Mouse (Mus musculus): ENCODE data around the gene Mug2. TPM values are rescaled to one million over a fixed set of nuclear protein-coding genes. Genes with fewer than 3 reads are reported as not detected.
"Not testable (repeated sequence)": the region's sequence is repeated elsewhere in the genome, so short reads cannot be mapped to it uniquely, and the experiment has no call there.

The Mug2 gene
- polyA plus RNA-seq (2012; fragmentation: generic; extraction: Trizol): not detected

DNA sequence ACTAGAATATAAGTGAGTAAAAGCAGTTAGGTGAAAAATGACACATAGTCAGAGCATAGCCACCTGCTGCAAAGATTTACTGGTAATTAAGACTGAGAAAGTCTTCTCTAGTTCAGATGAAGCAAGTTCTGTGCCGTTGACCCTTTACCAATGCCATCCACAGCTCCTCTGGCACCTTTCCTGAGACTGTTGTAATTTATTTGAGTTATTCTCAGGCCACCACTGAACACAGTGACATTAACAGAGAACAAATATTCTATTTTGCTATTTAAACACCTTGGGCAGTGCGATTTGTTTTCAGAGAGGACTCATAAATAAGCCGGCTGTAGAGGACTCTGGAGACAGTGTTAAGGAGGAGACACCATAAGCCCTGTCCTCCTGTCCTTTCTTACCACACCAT lies at the start of gene Mug2:
Gene Mug2, plus strand, starts transcription at position 301 of the 400 bp plus-strand sequence.
- not testable (repeated sequence) for H3ac ChIP-seq (ENCODE audit: control insufficient read depth, insufficient read length); H3K4me3 ChIP-seq; H3K27me3 ChIP-seq (ENCODE audit: control insufficient read depth, insufficient read depth, insufficient read length); H3K36me3 ChIP-seq (ENCODE audit: control insufficient read depth, insufficient read depth); H3K79me2 ChIP-seq (ENCODE audit: control insufficient read depth, insufficient read depth); H3K4me2 ChIP-seq (ENCODE audit: low read depth)

DNA sequence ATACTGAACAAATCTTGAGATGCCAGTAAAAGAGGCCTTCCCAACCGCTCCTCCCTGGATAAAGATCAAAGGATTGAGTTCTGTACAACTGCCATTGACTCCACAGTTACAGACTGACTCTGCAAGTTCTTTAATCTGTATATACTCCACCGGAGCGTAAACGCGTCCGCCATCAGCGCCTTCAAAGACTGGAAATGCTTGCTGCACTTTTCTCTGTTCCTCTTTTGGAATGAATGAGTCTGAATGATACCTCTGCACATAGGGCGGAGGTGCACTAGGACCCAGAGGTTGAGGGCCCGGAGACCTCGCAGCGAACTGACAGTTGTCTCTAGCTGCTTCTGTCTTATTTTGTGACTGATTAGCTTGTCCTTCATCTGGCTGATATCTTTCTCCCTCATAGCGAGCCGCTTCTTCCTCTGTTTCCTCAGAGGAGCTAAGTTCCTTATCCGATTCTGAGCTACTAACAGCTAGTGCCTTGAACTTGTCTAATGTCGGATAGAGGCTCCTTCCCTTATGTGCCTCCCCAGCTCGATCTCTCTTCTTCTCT lies 48.7 kb upstream of the Mug2 start:
- not testable (repeated sequence) for H3K79me2 ChIP-seq (ENCODE audit: control insufficient read depth, insufficient read depth); H3K36me3 ChIP-seq (ENCODE audit: control insufficient read depth, insufficient read depth); H3K4me3 ChIP-seq; H3ac ChIP-seq (ENCODE audit: control insufficient read depth, insufficient read length); H3K4me2 ChIP-seq (ENCODE audit: low read depth); H3K27me3 ChIP-seq (ENCODE audit: control insufficient read depth, insufficient read depth, insufficient read length)

DNA sequence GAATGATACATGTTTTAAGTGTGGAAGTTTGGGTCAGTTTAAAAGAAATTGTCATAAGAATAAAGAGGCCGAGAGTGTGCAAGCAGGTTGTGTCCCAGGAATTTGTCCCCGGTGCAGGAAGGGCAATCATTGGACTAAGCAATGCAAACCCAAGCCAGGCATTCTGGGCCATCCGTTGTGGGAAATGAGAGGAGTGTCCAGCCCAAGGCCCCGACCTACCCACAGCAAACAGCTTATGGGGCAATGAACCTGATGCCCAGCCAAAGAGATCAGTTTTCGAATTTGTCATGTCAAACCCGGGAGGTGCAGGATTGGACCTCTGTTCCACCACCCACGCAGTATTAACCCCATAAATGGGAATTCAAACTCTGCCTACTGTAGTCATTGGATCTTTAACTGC lies 30.9 kb upstream of the Mug2 start:
- Histone ChIP-seq H3K79me2 (ENCODE audit: control insufficient read depth, insufficient read depth) (no peaks in the 10 kb centered on the region), H3K4me2 (ENCODE audit: low read depth) (no peak overlapping the region), H3ac (ENCODE audit: control insufficient read depth, insufficient read length) (no peak overlapping the region), H3K27me3 (ENCODE audit: control insufficient read depth, insufficient read depth, insufficient read length) (no peaks in the 10 kb centered on the region), H3K4me3 (no peak overlapping the region), H3K36me3 (ENCODE audit: control insufficient read depth, insufficient read depth) (no peaks in the 10 kb centered on the region)
- TF ChIP-seq USF1 (IDR thresholded peaks at IDR 0.05; ENCODE audit: low read depth) (no peak), CEBPB (IDR thresholded peaks at IDR 0.05; ENCODE audit: insufficient read depth, poor library complexity, severe bottlenecking) (no peak), E2F4 (IDR thresholded peaks at IDR 0.05; ENCODE audit: insufficient read depth) (no peak), MYOG (IDR thresholded peaks at IDR 0.05; ENCODE audit: control insufficient read depth in 1 of 3, insufficient read depth in 1 of 3, insufficient read length in 2 of 3, low read depth in 2 of 3) (no peak)

DNA sequence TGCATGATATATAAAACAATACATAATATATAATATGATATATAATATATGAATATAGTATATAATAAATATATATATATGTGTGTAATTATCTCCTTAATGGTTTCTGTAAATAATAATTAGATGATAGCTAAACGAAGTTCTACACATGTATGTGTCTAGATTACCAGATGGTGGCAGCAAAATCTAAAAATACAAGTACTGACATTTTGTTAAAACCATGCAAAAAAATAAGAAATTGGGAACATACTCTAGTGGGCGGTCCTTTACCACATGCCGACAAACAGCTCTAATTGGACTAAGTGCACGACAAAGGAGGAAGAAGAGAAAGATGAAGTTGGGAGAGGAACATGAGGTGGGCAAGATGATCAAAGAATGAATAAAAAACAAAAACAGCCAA lies 94.3 kb downstream of the Mug2 start:
- no peak overlapping the region for H3K4me2 ChIP-seq (ENCODE audit: low read depth)
- TF ChIP-seq TCF3 (IDR thresholded peaks at IDR 0.05; ENCODE audit: insufficient read length, low read depth) (no peak), E2F4 (IDR thresholded peaks at IDR 0.05; ENCODE audit: insufficient read depth) (no peak), MAX (IDR thresholded peaks at IDR 0.05; ENCODE audit: low read depth) (no peak), POLR2AphosphoS2 (IDR thresholded peaks at IDR 0.05; ENCODE audit: insufficient read length, low read depth) (no peak)
- H3K79me2 ChIP-seq (ENCODE audit: control insufficient read depth, insufficient read depth): no peaks in the 10 kb centered on the region
- H3K4me3 ChIP-seq: no peak overlapping the region
- no peaks in the 10 kb centered on the region for H3K36me3 ChIP-seq (ENCODE audit: control insufficient read depth, insufficient read depth)
- no peak overlapping the region for H3ac ChIP-seq (ENCODE audit: control insufficient read depth, insufficient read length)
- no peaks in the 10 kb centered on the region for H3K27me3 ChIP-seq (ENCODE audit: control insufficient read depth, insufficient read depth, insufficient read length)

DNA sequence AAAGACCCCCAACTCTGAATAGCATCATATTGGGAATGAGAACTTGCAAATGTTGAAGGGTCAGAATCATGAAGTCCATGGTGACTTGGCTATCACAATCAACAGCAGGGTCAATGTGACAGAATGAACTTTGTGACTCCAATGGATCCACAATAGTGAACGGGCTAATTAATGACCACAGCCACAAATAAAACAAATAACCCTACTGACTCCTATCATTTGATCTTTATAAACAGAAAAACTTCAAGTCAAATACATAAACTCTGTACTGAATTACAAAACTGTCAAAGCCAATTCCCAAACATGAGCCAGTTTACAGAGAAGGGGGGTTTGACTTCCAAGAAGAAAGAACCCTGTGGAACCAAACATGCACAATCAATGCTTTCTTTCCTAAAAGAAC lies 95.1 kb downstream of the Mug2 start:
- no peak overlapping the region for H3ac ChIP-seq (ENCODE audit: control insufficient read depth, insufficient read length)
- no peak overlapping the region for H3K4me2 ChIP-seq (ENCODE audit: low read depth)
- H3K27me3 ChIP-seq (ENCODE audit: control insufficient read depth, insufficient read depth, insufficient read length): no peaks in the 10 kb centered on the region
- H3K79me2 ChIP-seq (ENCODE audit: control insufficient read depth, insufficient read depth): no peaks in the 10 kb centered on the region
- no peak for TF ChIP-seq POLR2AphosphoS2 (IDR thresholded peaks at IDR 0.05; ENCODE audit: insufficient read length, low read depth)
- no peak for TF ChIP-seq MAX (IDR thresholded peaks at IDR 0.05; ENCODE audit: low read depth)
- no peak for TF ChIP-seq CEBPB (IDR thresholded peaks at IDR 0.05; ENCODE audit: insufficient read depth, poor library complexity, severe bottlenecking)
- no peak for TF ChIP-seq REST (IDR thresholded peaks at IDR 0.05; ENCODE audit: insufficient read depth, insufficient read length)
- no peak for TF ChIP-seq TCF12 (IDR thresholded peaks at IDR 0.05; ENCODE audit: insufficient read depth, poor library complexity, severe bottlenecking)
- no peak for TF ChIP-seq TCF3 (IDR thresholded peaks at IDR 0.05; ENCODE audit: insufficient read length, low read depth)
- TF ChIP-seq USF1 (IDR thresholded peaks at IDR 0.05; ENCODE audit: low read depth): no peak
- TF ChIP-seq MYOG (IDR thresholded peaks at IDR 0.05; ENCODE audit: control insufficient read depth in 1 of 3, insufficient read depth in 1 of 3, insufficient read length in 2 of 3, low read depth in 2 of 3): no peak
- no peak for TF ChIP-seq POLR2A (IDR thresholded peaks at IDR 0.05; ENCODE audit: insufficient read length, low read depth)
- no peak for TF ChIP-seq SRF (IDR thresholded peaks at IDR 0.05; ENCODE audit: control insufficient read depth, insufficient read length, low read depth)
- no peaks in the 10 kb centered on the region for H3K36me3 ChIP-seq (ENCODE audit: control insufficient read depth, insufficient read depth)
- H3K4me3 ChIP-seq: no peak overlapping the region

DNA sequence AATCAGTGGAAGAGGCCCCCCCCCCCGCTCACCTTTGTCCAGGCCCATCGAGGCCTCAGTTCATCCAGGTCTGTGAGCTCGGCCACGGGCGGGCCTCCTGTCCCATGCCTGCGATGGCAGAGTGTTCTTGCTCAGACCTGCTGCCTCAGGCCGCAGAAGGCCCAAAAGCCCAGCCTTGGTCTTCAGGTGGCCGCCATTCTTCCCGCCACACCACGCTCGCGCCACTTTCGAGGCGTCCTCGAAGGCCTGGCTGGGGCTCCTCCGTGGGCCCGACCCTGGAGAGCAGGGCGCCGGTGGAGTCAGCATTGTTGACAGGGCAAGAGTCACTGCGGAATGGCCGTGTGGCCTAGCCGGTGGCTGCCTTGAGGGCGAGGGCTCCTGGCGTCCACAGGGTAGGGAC lies 110.4 kb downstream of the Mug2 start:
- Histone ChIP-seq H3K4me2 (ENCODE audit: low read depth) (no peak overlapping the region), H3K79me2 (ENCODE audit: control insufficient read depth, insufficient read depth) (no peaks in the 10 kb centered on the region), H3K27me3 (ENCODE audit: control insufficient read depth, insufficient read depth, insufficient read length) (no peaks in the 10 kb centered on the region), H3K36me3 (ENCODE audit: control insufficient read depth, insufficient read depth) (no peaks in the 10 kb centered on the region), H3ac (ENCODE audit: control insufficient read depth, insufficient read length) (no peak overlapping the region), H3K4me3 (no peak overlapping the region)
- TF ChIP-seq REST (IDR thresholded peaks at IDR 0.05; ENCODE audit: insufficient read depth, insufficient read length): no peak
- no peak for TF ChIP-seq TCF12 (IDR thresholded peaks at IDR 0.05; ENCODE audit: insufficient read depth, poor library complexity, severe bottlenecking)
- no peak for TF ChIP-seq MAX (IDR thresholded peaks at IDR 0.05; ENCODE audit: low read depth)

DNA sequence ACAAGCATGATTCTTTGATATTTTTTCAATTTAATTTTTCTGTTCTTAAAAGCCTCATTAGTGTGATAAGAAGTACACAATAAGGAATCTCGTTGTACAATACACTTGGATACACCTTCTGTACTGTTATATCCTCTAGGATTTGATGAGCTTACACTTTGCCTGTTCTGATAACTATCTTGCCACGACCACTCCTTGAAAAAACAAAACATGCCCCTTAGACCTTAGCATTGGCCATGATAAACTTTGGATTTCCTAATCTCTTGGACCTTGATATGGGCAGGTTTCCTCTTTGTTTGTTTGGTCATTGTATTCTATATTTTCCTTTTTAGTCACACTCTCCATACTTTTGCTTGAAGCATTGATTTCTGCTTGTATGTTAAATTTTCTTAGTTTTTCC lies 123.0 kb downstream of the Mug2 start:
- no peak overlapping the region for H3ac ChIP-seq (ENCODE audit: control insufficient read depth, insufficient read length)
- H3K4me3 ChIP-seq: no peak overlapping the region
- no peak overlapping the region for H3K4me2 ChIP-seq (ENCODE audit: low read depth)
- no peak for TF ChIP-seq POLR2A (IDR thresholded peaks at IDR 0.05; ENCODE audit: insufficient read length, low read depth)
- no peak for TF ChIP-seq E2F4 (IDR thresholded peaks at IDR 0.05; ENCODE audit: insufficient read depth)
- no peak for TF ChIP-seq CEBPB (IDR thresholded peaks at IDR 0.05; ENCODE audit: insufficient read depth, poor library complexity, severe bottlenecking)
- no peak for TF ChIP-seq MYOD1 (IDR thresholded peaks at IDR 0.05; ENCODE audit: control insufficient read depth in 1 of 3, insufficient read length in 2 of 3, low read depth in 2 of 3)
- no peak for TF ChIP-seq USF1 (IDR thresholded peaks at IDR 0.05; ENCODE audit: low read depth)
- no peak for TF ChIP-seq MAX (IDR thresholded peaks at IDR 0.05; ENCODE audit: low read depth)
- TF ChIP-seq MYOG (IDR thresholded peaks at IDR 0.05; ENCODE audit: control insufficient read depth in 1 of 3, insufficient read depth in 1 of 3, insufficient read length in 2 of 3, low read depth in 2 of 3): no peak
- no peak for TF ChIP-seq REST (IDR thresholded peaks at IDR 0.05; ENCODE audit: insufficient read depth, insufficient read length)
- TF ChIP-seq SRF (IDR thresholded peaks at IDR 0.05; ENCODE audit: control insufficient read depth, insufficient read length, low read depth): no peak
- TF ChIP-seq TCF3 (IDR thresholded peaks at IDR 0.05; ENCODE audit: insufficient read length, low read depth): no peak
- no peak for TF ChIP-seq TCF12 (IDR thresholded peaks at IDR 0.05; ENCODE audit: insufficient read depth, poor library complexity, severe bottlenecking)
- no peak for TF ChIP-seq POLR2AphosphoS2 (IDR thresholded peaks at IDR 0.05; ENCODE audit: insufficient read length, low read depth)
- H3K27me3 ChIP-seq (ENCODE audit: control insufficient read depth, insufficient read depth, insufficient read length): no peaks in the 10 kb centered on the region
- no peaks in the 10 kb centered on the region for H3K79me2 ChIP-seq (ENCODE audit: control insufficient read depth, insufficient read depth)
- no peaks in the 10 kb centered on the region for H3K36me3 ChIP-seq (ENCODE audit: control insufficient read depth, insufficient read depth)

Data from myocyte (in vitro differentiated cells).